Mouse (Mus musculus) ES-CJ7 (cell line): Measurements from ENCODE around the gene Erf.
"Not testable (repeated sequence)": the region's sequence is repeated elsewhere in the genome, so short reads cannot be mapped to it uniquely, and the experiment has no call there.

Experiments used
- DNase-seq: peaks from one replicate; pipeline ENCODE4 v3.0.0; 2011; ENCODE audit warnings: low read depth, low spot score

Erf gene

GRCm38 (mm10) chr7:25267751-25268463 is 17.3 kb upstream of the Erf start:
- DNase-seq: peak; percentile 100

GRCm38 (mm10) chr7:25267301-25267750 is 16.8 kb upstream of the Erf start, which contains the start of gene Cic:
Gene Cic, plus strand, starts transcription at chr7:25267704.
- DNase-seq: peak; percentile 100

GRCm38 (mm10) chr7:25266180-25266962 is 15.8 kb upstream of the Erf start:
- DNase-seq: no peak

GRCm38 (mm10) chr7:25265743-25266142 is 15.2 kb upstream of the Erf start:
- not testable (repeated sequence) for DNase-seq

GRCm38 (mm10) chr7:25263968-25264870 is 13.7 kb upstream of the Erf start:
- peak; percentile 96 for DNase-seq

GRCm38 (mm10) chr7:25261896-25262295 is 11.3 kb upstream of the Erf start:
- DNase-seq: no peak

GRCm38 (mm10) chr7:25251822-25252221 is 1.3 kb upstream of the Erf start:
- no peak for DNase-seq

GRCm38 (mm10) chr7:25251071-25251791 is 670 bp upstream of the Erf start:
- peak; percentile 90 for DNase-seq

- DNase-seq: peak; percentile 86
Observed at GRCm38 (mm10) chr7:25249314-25250140, 1.0 kb downstream of the Erf start.

GRCm38 (mm10) chr7:25248846-25249313 is 1.7 kb downstream of the Erf start:
- DNase-seq: no peak

GRCm38 (mm10) chr7:25248018-25248647 is 2.4 kb downstream of the Erf start:
- DNase-seq: peak; percentile 50

GRCm38 (mm10) chr7:25247498-25247897 is 3.1 kb downstream of the Erf start:
- no peak for DNase-seq

GRCm38 (mm10) chr7:25246759-25247137 is 3.8 kb downstream of the Erf start:
- DNase-seq: no peak

- DNase-seq: no peak
Observed at GRCm38 (mm10) chr7:25246079-25246758, 4.3 kb downstream of the Erf start.

- no peak for DNase-seq
Observed at GRCm38 (mm10) chr7:25244562-25245369, 5.8 kb downstream of the Erf start.

GRCm38 (mm10) chr7:25243361-25243760 is 7.2 kb downstream of the Erf start:
- DNase-seq: no peak

- peak; percentile 66 for DNase-seq
Observed at GRCm38 (mm10) chr7:25241062-25241461, 9.5 kb downstream of the Erf start.

GRCm38 (mm10) chr7:25240631-25241030 is 9.9 kb downstream of the Erf start:
- DNase-seq: no peak
